ENCODE assay signal across 17 mouse cellular contexts in genomic region chr13:51872252-51872962, GRCm38 (mm10). TPM values are rescaled to one million over a fixed set of nuclear protein-coding genes. Genes with fewer than 3 reads are reported as not detected.
DNase-seq lines count a peak whose midpoint lies in the region; ATAC-seq and TF ChIP-seq lines count a peak whose summit lies in the region.
"Had no signal": no experiment of that assay in that cellular context is flagged by ENCODE, and none has a peak within 500 bp of the region (broad histone marks: within the 10 kb centered on the region; RNA-seq: fewer than 3 reads in every experiment).

No protein-coding gene starts in this region.

- ATAC-seq in hindbrain, embryonic 16.5 days = peak; percentile 30; the same call in 1 of the 2 replicates
- ATAC-seq in hindbrain, embryonic 13.5 days (ENCODE audit: low FRiP score) = no peak
- ATAC-seq in liver, postnatal 0 days = no peak
- ATAC-seq in stomach, postnatal 0 days (ENCODE audit: low FRiP score, low TSS enrichment) = no peak
- ATAC-seq: intestine, embryonic 15.5 days had no signal

- H3K36me3 ChIP-seq in hindbrain, embryonic 16.5 days (ENCODE audit: control insufficient read depth, insufficient read depth, low read length) = no peaks in the 10 kb centered on the region
- no peaks in the 10 kb centered on the region for H3K36me3 ChIP-seq in hindbrain, embryonic 13.5 days
- H3K36me3 ChIP-seq in liver, postnatal 0 days (replicated peaks; ENCODE audit: insufficient read depth, low read length) = no peaks in the 10 kb centered on the region
- H3K36me3 ChIP-seq in stomach, postnatal 0 days (ENCODE audit: control insufficient read depth, insufficient read depth, low read length) = no peaks in the 10 kb centered on the region
- H3K36me3 ChIP-seq: heart, embryonic 13.5 days; hindbrain, embryonic 10.5 days; intestine, embryonic 15.5 days; liver, embryonic 15.5 days; neural tube, embryonic 13.5 days had no signal

- TF ChIP-seq EP300 in liver, postnatal 0 days (IDR thresholded peaks at IDR 0.05; ENCODE audit: low read depth) = no peak
- no peak for TF ChIP-seq EP300 in stomach, postnatal 0 days (optimal IDR thresholded peaks at IDR 0.05)

- TF ChIP-seq CTCF in liver, postnatal 0 days (IDR thresholded peaks at IDR 0.05; ENCODE audit: low read depth) = no peak
- TF ChIP-seq CTCF in stomach, postnatal 0 days (IDR thresholded peaks at IDR 0.05; ENCODE audit: low read depth) = no peak

- H3K4me2 ChIP-seq in hindbrain, embryonic 16.5 days (ENCODE audit: low read length) = no peak overlapping the region
- H3K4me2 ChIP-seq in hindbrain, embryonic 13.5 days = no peak overlapping the region
- no peak overlapping the region for H3K4me2 ChIP-seq in liver, postnatal 0 days (ENCODE audit: low read depth, low read length)
- no peak overlapping the region for H3K4me2 ChIP-seq in stomach, postnatal 0 days (replicated peaks; ENCODE audit: low read depth)
- H3K4me2 ChIP-seq: heart, embryonic 13.5 days; intestine, embryonic 15.5 days; liver, embryonic 15.5 days; neural tube, embryonic 13.5 days had no signal

- no peak overlapping the region for H3K9ac ChIP-seq in hindbrain, embryonic 16.5 days (ENCODE audit: low read depth, low read length)
- no peak overlapping the region for H3K9ac ChIP-seq in hindbrain, embryonic 13.5 days
- no peak overlapping the region for H3K9ac ChIP-seq in liver, postnatal 0 days (replicated peaks)
- H3K9ac ChIP-seq in stomach, postnatal 0 days (ENCODE audit: low read length) = no peak overlapping the region
- H3K9ac ChIP-seq: heart, embryonic 13.5 days; intestine, embryonic 15.5 days; liver, embryonic 15.5 days; neural tube, embryonic 13.5 days had no signal

- H3K27me3 ChIP-seq in hindbrain, embryonic 16.5 days (replicated peaks; ENCODE audit: control insufficient read depth, insufficient read depth, low read length) = peaks cover 5% of the 10 kb centered on the region; the same call in 1 of the 2 replicates
- peaks cover 18% of the 10 kb centered on the region; the same call in 1 of the 2 replicates for H3K27me3 ChIP-seq in hindbrain, embryonic 13.5 days
- H3K27me3 ChIP-seq in liver, postnatal 0 days (ENCODE audit: insufficient read depth, low read length) = no peaks in the 10 kb centered on the region
- no peaks in the 10 kb centered on the region for H3K27me3 ChIP-seq in stomach, postnatal 0 days (ENCODE audit: control insufficient read depth, insufficient read depth, low read length)
- H3K27me3 ChIP-seq: heart, embryonic 13.5 days; intestine, embryonic 15.5 days; neural tube, embryonic 13.5 days had no signal

- WGBS in hindbrain, embryonic 16.5 days = 80% methylated on average over 9 of the region's 9 CpGs
- WGBS in hindbrain, embryonic 13.5 days = 80% methylated on average over 9 of the region's 9 CpGs
- 77% methylated on average over 9 of the region's 9 CpGs for WGBS in liver, postnatal 0 days (ENCODE audit: insufficient replicate concordance)
- WGBS in stomach, postnatal 0 days = 89% methylated on average over 9 of the region's 9 CpGs

- H3K27ac ChIP-seq in hindbrain, embryonic 16.5 days (ENCODE audit: low read depth, low read length) = no peak overlapping the region
- H3K27ac ChIP-seq in hindbrain, embryonic 13.5 days = no peak overlapping the region
- peak overlapping the region; percentile 60 for H3K27ac ChIP-seq in liver, postnatal 0 days (ENCODE audit: low read depth)
- H3K27ac ChIP-seq in stomach, postnatal 0 days (replicated peaks) = no peak overlapping the region
- H3K27ac ChIP-seq: heart, embryonic 13.5 days; hindbrain, embryonic 10.5 days; intestine, embryonic 15.5 days; left cerebral cortex, adult 2 months; liver, embryonic 15.5 days; neural tube, embryonic 13.5 days had no signal

- H3K4me3 ChIP-seq in hindbrain, embryonic 16.5 days (ENCODE audit: low read length) = no peak overlapping the region
- no peak overlapping the region for H3K4me3 ChIP-seq in hindbrain, embryonic 13.5 days
- H3K4me3 ChIP-seq in liver, postnatal 0 days (ENCODE audit: low read depth, low read length) = no peak overlapping the region
- H3K4me3 ChIP-seq in stomach, postnatal 0 days (ENCODE audit: low read depth, low read length) = no peak overlapping the region
- H3K4me3 ChIP-seq: heart, embryonic 13.5 days; hindbrain, embryonic 10.5 days; intestine, embryonic 15.5 days; left cerebral cortex, adult 2 months; liver, embryonic 15.5 days; neural tube, embryonic 13.5 days had no signal

- H3K9me3 ChIP-seq in hindbrain, embryonic 16.5 days (ENCODE audit: control insufficient read depth, low read length) = no peaks in the 10 kb centered on the region
- H3K9me3 ChIP-seq in hindbrain, embryonic 13.5 days = no peaks in the 10 kb centered on the region
- H3K9me3 ChIP-seq in liver, postnatal 0 days (ENCODE audit: low read length) = no peaks in the 10 kb centered on the region
- no peaks in the 10 kb centered on the region for H3K9me3 ChIP-seq in stomach, postnatal 0 days (ENCODE audit: control insufficient read depth, low read length)
- H3K9me3 ChIP-seq: heart, embryonic 13.5 days; hindbrain, embryonic 10.5 days; intestine, embryonic 15.5 days; liver, embryonic 15.5 days; neural tube, embryonic 13.5 days had no signal

- peak; percentile 73 for DNase-seq in adrenal gland, postnatal 14 days
- no peak for DNase-seq in adrenal gland, adult 8-10 months
- peak; percentile 57 for DNase-seq in liver, postnatal 0 days
- no peak for DNase-seq in liver
- no peak for DNase-seq in stomach, postnatal 0 days (ENCODE audit: low spot score)
- no peak for DNase-seq in urinary bladder, adult 18-20 months (ENCODE audit: low spot score in 2 of 2)
- DNase-seq: cerebellum, adult 9-10 months; lung, postnatal 14 days; right cerebral cortex, postnatal 14 days had no signal

- no peaks in the 10 kb centered on the region for H3K4me1 ChIP-seq in hindbrain, embryonic 16.5 days (ENCODE audit: control insufficient read depth, insufficient read depth, low read depth, low read length)
- H3K4me1 ChIP-seq in hindbrain, embryonic 13.5 days (replicated peaks) = no peaks in the 10 kb centered on the region
- peaks cover 12% of the 10 kb centered on the region for H3K4me1 ChIP-seq in liver, postnatal 0 days (ENCODE audit: insufficient read depth)
- peaks cover 5% of the 10 kb centered on the region; the same call in 1 of the 2 replicates for H3K4me1 ChIP-seq in stomach, postnatal 0 days (replicated peaks; ENCODE audit: control insufficient read depth, insufficient read depth)
- H3K4me1 ChIP-seq: liver, embryonic 15.5 days; neural tube, embryonic 13.5 days had no signal

RNA-seq across cellular contexts. Expression of gene Gadd45g, which starts 25.9 kb away (rescaled TPM):
- total RNA-seq in adrenal gland, postnatal 14 days (2021) = 51.7 and 63.2 TPM in 2 replicates
- total RNA-seq in adrenal gland, adult 8-10 months (2022) = 10 to 100 TPM; 13.3 to 61.3 (median 18.6) TPM
- 46.4 and 52.2 TPM in 2 replicates for polyA plus RNA-seq in hindbrain, embryonic 16.5 days (2015; fragmentation: Nextera tagmentation; extraction: Ambion mirVana)
- polyA plus RNA-seq in hindbrain, embryonic 13.5 days (2015; fragmentation: Nextera tagmentation; extraction: Ambion mirVana) = 113 and 116 TPM in 2 replicates
- polyA plus RNA-seq in liver, postnatal 0 days (2015; fragmentation: Nextera tagmentation; extraction: Ambion mirVana) = 16.3 and 20.6 TPM in 2 replicates
- 37.1 and 39.1 TPM in 2 replicates for polyA plus RNA-seq in stomach, postnatal 0 days (2015; fragmentation: Nextera tagmentation; extraction: Ambion mirVana)

Comparison
In these comparisons a context has a peak if more than half of its experiments do, and no peak if none do; other contexts are left out.
1. DNase-seq: peak in adrenal gland, postnatal 14 days (single experiment) and liver, postnatal 0 days (single experiment); none in adrenal gland, adult 8-10 months (single experiment), liver (single experiment), stomach, postnatal 0 days (single experiment) and urinary bladder, adult 18-20 months (0 of 2).